8 mouse cellular contexts compared by ENCODE assay signal in the genomic region with DNA sequence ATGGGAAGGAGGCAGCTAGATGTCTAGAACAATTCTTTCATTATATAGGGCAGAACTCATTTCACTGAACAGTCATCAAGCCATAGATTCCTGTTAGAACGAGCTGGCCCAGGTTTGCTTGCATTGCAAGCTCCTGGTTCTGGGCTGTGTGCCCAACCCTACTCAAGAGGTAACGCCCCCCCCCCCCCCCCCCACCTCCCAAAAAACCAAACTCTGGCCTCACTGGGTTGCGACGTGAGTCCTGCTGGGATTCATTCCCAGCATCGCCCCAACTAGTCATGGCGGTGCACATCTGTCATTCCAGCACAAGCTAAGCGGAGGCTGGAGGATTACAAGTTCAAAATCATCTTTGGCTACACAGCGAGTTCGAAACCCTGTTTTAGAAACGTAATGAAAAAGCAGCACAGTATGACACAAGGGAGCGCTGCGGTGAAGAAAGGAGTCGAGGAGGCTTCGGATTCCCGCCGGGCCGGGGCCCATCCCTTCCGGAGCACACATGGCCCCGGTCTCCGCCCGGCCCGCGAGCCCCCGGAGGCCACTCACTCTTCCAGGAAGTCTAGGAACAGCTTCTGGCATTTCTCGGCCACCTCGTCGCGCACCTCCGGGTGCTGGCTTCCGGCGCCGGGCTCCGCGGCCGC. TPM values are rescaled to one million over a fixed set of nuclear protein-coding genes. Genes with fewer than 3 reads are reported as not detected.
DNase-seq lines count a peak whose midpoint lies in the region; ATAC-seq and TF ChIP-seq lines count a peak whose summit lies in the region.

No protein-coding gene starts in this region.

- peak overlapping the region; percentile 87 for H3K4me3 ChIP-seq in kidney, embryonic 14.5 days (ENCODE audit: low read length)
- peak overlapping the region; percentile 96 for H3K4me3 ChIP-seq in ES-E14 (ENCODE audit: insufficient read depth in 1 of 2, low read depth in 1 of 2, low read length in 2 of 2, poor library complexity in 1 of 2, severe bottlenecking in 1 of 2)
- peak overlapping the region; percentile 37 for H3K4me3 ChIP-seq in cortical plate, adult 2 months (ENCODE audit: insufficient read depth, low read length)
- peak overlapping the region; percentile 94 for H3K4me3 ChIP-seq in intestine, embryonic 16.5 days (ENCODE audit: low read length)
- H3K4me3 ChIP-seq in megakaryocyte, embryonic 14.5 days (replicated peaks) = peak overlapping the region; percentile 95

- under 1% methylated on average over 35 of the region's 35 CpGs for WGBS in kidney, embryonic 14.5 days
- WGBS in intestine, embryonic 16.5 days = under 1% methylated on average over 35 of the region's 35 CpGs

- in situ Hi-C loops in ES-E14 (cut with MboI; ENCODE audit: low sequenced_read_pairs in 2 of 2, unreplicated experiment in 2 of 2) = no loop called here

- H3K4me1 ChIP-seq in kidney, embryonic 14.5 days (ENCODE audit: control insufficient read depth, insufficient read depth, low read length) = peaks cover 26% of the 10 kb centered on the region
- H3K4me1 ChIP-seq in ES-E14 (ENCODE audit: control insufficient read depth in 2 of 2, insufficient read depth in 2 of 2, low read length in 2 of 2, poor library complexity in 1 of 2) = peaks cover 0 to 2% of the 10 kb centered on the region in 2 experiments; a peak in 1 of 4 replicates
- H3K4me1 ChIP-seq in cortical plate, adult 2 months (ENCODE audit: control insufficient read depth, insufficient read depth, low read length) = no peaks in the 10 kb centered on the region
- H3K4me1 ChIP-seq in intestine, embryonic 16.5 days (ENCODE audit: control insufficient read depth, insufficient read depth, low read length) = peaks cover 18% of the 10 kb centered on the region
- H3K4me1 ChIP-seq in megakaryocyte, embryonic 14.5 days = peaks cover 48% of the 10 kb centered on the region

- H3K9me3 ChIP-seq in kidney, embryonic 14.5 days (ENCODE audit: control insufficient read depth, low read length) = no peaks in the 10 kb centered on the region
- H3K9me3 ChIP-seq in ES-E14 (ENCODE audit: control insufficient read depth, insufficient read depth, low read depth, low read length) = no peaks in the 10 kb centered on the region
- no peaks in the 10 kb centered on the region for H3K9me3 ChIP-seq in intestine, embryonic 16.5 days (ENCODE audit: control insufficient read depth, low read length)
- no peaks in the 10 kb centered on the region for H3K9me3 ChIP-seq in megakaryocyte, embryonic 14.5 days

- intact Hi-C loops in left cerebral cortex, postnatal 14 days (cut with DNase I) = no loop called here

- peak; percentile 85 for ATAC-seq in kidney, embryonic 14.5 days (ENCODE audit: low FRiP score, low TSS enrichment)
- peak; percentile 85 for ATAC-seq in intestine, embryonic 16.5 days

- TF ChIP-seq POLR2A in cortical plate, adult 2 months (IDR thresholded peaks at IDR 0.05; ENCODE audit: extremely low read depth, insufficient read depth, low read length) = no peak

- peaks cover 41% of the 10 kb centered on the region for H3K36me3 ChIP-seq in kidney, embryonic 14.5 days (ENCODE audit: control insufficient read depth, insufficient read depth, low read length)
- H3K36me3 ChIP-seq in ES-E14 (ENCODE audit: control insufficient read depth, insufficient read depth, low read length, poor library complexity, severe bottlenecking) = peaks cover 22% of the 10 kb centered on the region
- H3K36me3 ChIP-seq in intestine, embryonic 16.5 days (ENCODE audit: control insufficient read depth, insufficient read depth, low read length) = peaks cover 7% of the 10 kb centered on the region
- H3K36me3 ChIP-seq in megakaryocyte, embryonic 14.5 days (replicated peaks; ENCODE audit: low read length) = peaks cover 56% of the 10 kb centered on the region

- H3K4me2 ChIP-seq in kidney, embryonic 14.5 days (replicated peaks; ENCODE audit: low read depth, low read length) = peak overlapping the region; percentile 65
- H3K4me2 ChIP-seq in intestine, embryonic 16.5 days (ENCODE audit: low read depth, low read length) = peak overlapping the region; percentile 59

- TF ChIP-seq CTCF in cortical plate, adult 2 months (IDR thresholded peaks at IDR 0.05; ENCODE audit: extremely low read depth, insufficient read depth, low read length) = no peak

- peak overlapping the region; percentile 92 for H3K27ac ChIP-seq in kidney, embryonic 14.5 days (ENCODE audit: low read depth, low read length)
- peak overlapping the region; percentile 79 for H3K27ac ChIP-seq in ES-E14 (ENCODE audit: insufficient read depth, low read depth, low read length, poor library complexity, severe bottlenecking)
- no peak overlapping the region for H3K27ac ChIP-seq in cortical plate, adult 2 months (ENCODE audit: insufficient read depth, low read length)
- peak overlapping the region; percentile 92 for H3K27ac ChIP-seq in intestine, embryonic 16.5 days (ENCODE audit: low read length)

- no peaks in the 10 kb centered on the region for H3K27me3 ChIP-seq in kidney, embryonic 14.5 days (ENCODE audit: control insufficient read depth, insufficient read depth, low read length)
- no peaks in the 10 kb centered on the region for H3K27me3 ChIP-seq in intestine, embryonic 16.5 days (replicated peaks; ENCODE audit: control insufficient read depth, insufficient read depth, low read length)
- H3K27me3 ChIP-seq in megakaryocyte, embryonic 14.5 days (replicated peaks) = no peaks in the 10 kb centered on the region

- H3K9ac ChIP-seq in kidney, embryonic 14.5 days (ENCODE audit: low read depth, low read length) = peak overlapping the region; percentile 88
- H3K9ac ChIP-seq in ES-E14 (ENCODE audit: insufficient read depth, low read depth, low read length, poor library complexity, severe bottlenecking) = peak overlapping the region; percentile 98
- peak overlapping the region; percentile 90 for H3K9ac ChIP-seq in intestine, embryonic 16.5 days (ENCODE audit: low read depth, low read length)

- no peak for DNase-seq in kidney, adult 11 months
- peak; percentile 49 for DNase-seq in ES-E14 (ENCODE audit: low read depth, low spot score)
- no peak for DNase-seq in layer of hippocampus, postnatal 14 days (ENCODE audit: low spot score in 2 of 2)
- DNase-seq in left cerebral cortex, postnatal 14 days (ENCODE audit: low spot score in 2 of 2) = no peak

TF ChIP-seq in ES-E14, 5 proteins besides CTCF, POLR2A, EP300 and RAD21:
- TF ChIP-seq CHD2 (IDR thresholded peaks at IDR 0.05; ENCODE audit: low read depth, low read length) = no peak
- TF ChIP-seq ZC3H11A (IDR thresholded peaks at IDR 0.05; ENCODE audit: borderline replicate concordance, low read depth, low read length) = no peak
- TF ChIP-seq HCFC1 (IDR thresholded peaks at IDR 0.05; ENCODE audit: borderline replicate concordance, insufficient read depth, low read length) = no peak
- TF ChIP-seq ZNF384 (IDR thresholded peaks at IDR 0.05; ENCODE audit: low read depth, low read length) = no peak
- no peak for TF ChIP-seq MAFK (IDR thresholded peaks at IDR 0.05; ENCODE audit: insufficient read depth, low read depth, low read length)
TF ChIP-seq in ES-E14: peak in this region for 0.

RNA-seq across cellular contexts. Expression of a gene that starts 0.4 kb away (rescaled TPM):
- 176 and 308 TPM in 2 replicates for polyA plus RNA-seq in kidney, embryonic 14.5 days (2014; fragmentation: Nextera tagmentation; extraction: Ambion mirVana)
- total RNA-seq in ES-E14 (2012; rRNA removed) = 134 and 172 TPM in 2 replicates
- 7.4 and 7.8 TPM in 2 replicates for polyA plus RNA-seq in cortical plate, adult 2 months (2012; rRNA removed)
- polyA plus RNA-seq in intestine, embryonic 16.5 days (2015; fragmentation: Nextera tagmentation; extraction: Ambion mirVana) = 205 and 225 TPM in 2 replicates
- 5.7 and 7.6 TPM in 2 replicates for polyA plus RNA-seq in megakaryocyte, embryonic 14.5 days (2012; ENCODE audit: insufficient read depth, low replicate concordance)
- total RNA-seq in layer of hippocampus, postnatal 14 days (2021) = 10 to 100 TPM; 11.2 to 14.1 TPM
- 10 to 100 TPM in 1 of 2 experiments, 1 to 10 TPM in 1; 7.1 to 10.3 TPM for total RNA-seq in left cerebral cortex, postnatal 14 days (2021)

RNA-seq across cellular contexts. Expression of a gene that starts 30.9 kb away (rescaled TPM):
- 0.26 and 0.46 TPM in 2 replicates for polyA plus RNA-seq in kidney, embryonic 14.5 days (2014; fragmentation: Nextera tagmentation; extraction: Ambion mirVana)
- 0.18 and 0.32 TPM in 2 replicates for total RNA-seq in ES-E14 (2012; rRNA removed)
- polyA plus RNA-seq in cortical plate, adult 2 months (2012; rRNA removed) = 0.63 and 3.3 TPM in 2 replicates
- polyA plus RNA-seq in intestine, embryonic 16.5 days (2015; fragmentation: Nextera tagmentation; extraction: Ambion mirVana) = 45.3 and 80.2 TPM in 2 replicates
- not detected in 2 replicates for polyA plus RNA-seq in megakaryocyte, embryonic 14.5 days (2012; ENCODE audit: insufficient read depth, low replicate concordance)
- 10 to 100 TPM; 34.9 to 36.6 TPM for total RNA-seq in layer of hippocampus, postnatal 14 days (2021)
- total RNA-seq in left cerebral cortex, postnatal 14 days (2021) = 1 to 10 TPM; 5.9 to 7.2 TPM

RNA-seq across cellular contexts. Expression of a gene that starts 58.1 kb away (rescaled TPM):
- polyA plus RNA-seq in kidney, embryonic 14.5 days (2014; fragmentation: Nextera tagmentation; extraction: Ambion mirVana) = 108 and 150 TPM in 2 replicates
- total RNA-seq in ES-E14 (2012; rRNA removed) = 57.3 and 85.9 TPM in 2 replicates
- polyA plus RNA-seq in cortical plate, adult 2 months (2012; rRNA removed) = 42.1 and 43.3 TPM in 2 replicates
- 178 TPM in 2 replicates for polyA plus RNA-seq in intestine, embryonic 16.5 days (2015; fragmentation: Nextera tagmentation; extraction: Ambion mirVana)
- polyA plus RNA-seq in megakaryocyte, embryonic 14.5 days (2012; ENCODE audit: insufficient read depth, low replicate concordance) = 31.3 and 132 TPM in 2 replicates
- 10 to 100 TPM; 68.9 to 71.2 TPM for total RNA-seq in layer of hippocampus, postnatal 14 days (2021)
- total RNA-seq in left cerebral cortex, postnatal 14 days (2021) = 10 to 100 TPM; 58.5 to 63.3 TPM

Comparison
In these comparisons a context has a peak if more than half of its experiments do, and no peak if none do; other contexts are left out.
1. H3K4me3 ChIP-seq: peak in every context shown above with its lines; median percentile 96 in ES-E14; 95 in megakaryocyte, embryonic 14.5 days; 94 in intestine, embryonic 16.5 days; 87 in kidney, embryonic 14.5 days; 37 in cortical plate, adult 2 months.
2. RNA of a gene that starts 0.4 kb away (polyA plus RNA-seq): 176 to 308 TPM in kidney, embryonic 14.5 days and 205 to 225 TPM in intestine, embryonic 16.5 days; 5.7 to 7.6 TPM in megakaryocyte, embryonic 14.5 days and 7.4 to 7.8 TPM in cortical plate, adult 2 months; every median in the first group is over 10 times any median in the second.
3. RNA of a gene that starts 30.9 kb away (polyA plus RNA-seq): 45.3 to 80.2 TPM in intestine, embryonic 16.5 days; 0.63 to 3.3 TPM in cortical plate, adult 2 months, 0.26 to 0.46 TPM in kidney, embryonic 14.5 days and not detected in megakaryocyte, embryonic 14.5 days; every median in the first group is over 10 times any median in the second.
4. Peak in every context shown above with its lines, with median percentiles within 50 percentile points of each other: H3K9ac ChIP-seq.